Mouse (Mus musculus) kidney, adult 18-20 months (tissue): ENCODE measurements around the gene Ppip5k2.
A peak's percentile ranks its signal among the peaks of the same experiment; 100 is the strongest.

Experiments
- DNase-seq: peaks from one replicate; pipeline ENCODE4 v3.0.0; 2021

Gene Ppip5k2

DNA sequence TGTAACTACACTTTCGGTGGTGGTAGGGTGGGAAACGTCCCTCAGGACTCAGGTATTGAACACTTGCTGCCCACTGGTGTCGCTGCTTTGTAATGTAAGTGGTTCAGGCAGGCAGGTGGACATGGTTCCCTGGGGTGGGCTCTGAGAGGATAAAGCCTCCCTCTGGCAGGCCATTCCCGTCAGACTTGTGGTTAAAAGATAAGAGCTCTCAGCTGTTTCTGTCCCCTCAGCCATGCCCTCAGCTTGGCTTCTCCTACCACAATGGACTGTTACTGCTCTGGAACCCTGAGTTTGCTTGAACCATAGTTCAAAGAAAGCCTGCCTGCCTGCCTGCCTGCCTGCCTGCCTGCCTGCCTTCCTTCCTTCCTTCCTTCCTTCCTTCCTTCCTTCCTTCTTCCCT lies 15.8 kb downstream of the Ppip5k2 start:
- no peak for DNase-seq

DNA sequence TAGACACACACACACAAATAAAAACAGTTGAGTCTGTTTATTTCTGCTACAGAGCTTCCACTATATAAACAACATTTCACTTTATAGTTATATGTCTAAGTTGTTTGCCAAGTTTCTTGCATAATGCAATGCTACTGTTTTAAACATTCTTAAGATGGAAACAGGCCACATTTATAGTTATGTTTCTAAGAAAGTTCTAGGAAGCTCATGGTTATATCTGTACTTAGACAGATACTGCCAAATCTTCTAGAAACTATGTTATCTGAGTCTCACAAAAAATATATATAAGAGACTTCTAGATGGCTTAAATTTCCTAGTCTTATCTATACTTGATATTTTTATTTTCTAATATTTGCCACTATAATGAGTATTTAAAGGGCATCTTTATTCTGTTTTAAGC lies 17.0 kb downstream of the Ppip5k2 start:
- DNase-seq = no peak

DNA sequence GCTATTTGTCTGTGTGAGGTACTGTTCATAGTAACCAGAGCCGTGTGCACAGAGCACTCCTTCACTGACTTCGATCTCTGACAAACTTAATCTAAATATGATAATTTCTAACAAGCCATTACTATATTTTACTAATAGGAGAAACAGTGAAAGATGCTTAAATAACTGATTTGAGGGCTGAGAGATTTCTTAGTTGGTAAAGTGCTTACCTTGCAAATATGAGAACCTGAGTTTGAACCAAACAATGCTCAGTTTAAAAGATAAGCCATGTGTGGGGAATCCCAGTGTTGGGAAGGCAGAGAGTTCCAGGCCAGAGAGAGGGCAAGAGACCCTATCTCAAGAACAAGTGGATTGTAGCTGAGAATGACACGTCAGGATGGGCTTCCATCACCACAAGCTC lies 22.0 kb downstream of the Ppip5k2 start:
- DNase-seq = no peak

DNA sequence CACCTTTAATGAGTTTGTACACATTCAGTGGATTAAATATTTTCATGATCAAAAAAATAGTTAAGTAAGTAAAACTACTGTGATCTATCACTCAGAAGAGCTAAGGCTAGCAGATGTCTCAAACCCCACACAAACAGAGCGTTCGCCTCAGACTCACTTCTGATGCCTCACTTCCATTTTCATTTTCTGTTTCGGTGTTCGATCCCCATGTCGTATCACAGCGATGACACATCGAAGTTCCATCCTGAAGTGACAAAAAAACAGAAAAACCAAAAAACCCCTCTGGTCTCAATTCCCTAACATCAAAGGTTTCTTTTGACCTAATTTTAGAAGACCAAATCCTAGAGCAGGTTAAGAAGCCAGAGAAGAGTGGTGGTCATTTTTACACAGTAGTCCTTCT lies 23.9 kb downstream of the Ppip5k2 start:
- DNase-seq = no peak

DNA sequence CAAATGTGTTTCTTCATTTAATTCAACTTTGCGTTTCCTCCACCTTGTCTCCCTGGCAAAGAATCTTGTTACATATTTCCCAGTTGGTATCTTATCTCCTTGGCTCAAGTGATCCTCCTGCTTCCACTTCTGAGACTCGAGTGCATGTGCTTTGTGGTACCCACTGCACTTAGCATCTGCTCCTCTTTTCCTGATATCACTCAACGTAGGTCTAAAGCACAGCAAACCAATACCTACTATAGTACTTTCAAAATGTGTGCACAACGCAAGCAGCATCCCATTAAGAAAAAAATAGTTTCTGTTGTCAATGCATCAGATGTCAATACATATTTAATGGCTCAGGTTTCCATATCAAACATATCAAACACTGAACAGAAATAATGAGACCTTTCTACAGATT lies 24.5 kb downstream of the Ppip5k2 start:
- DNase-seq = no peak

DNA sequence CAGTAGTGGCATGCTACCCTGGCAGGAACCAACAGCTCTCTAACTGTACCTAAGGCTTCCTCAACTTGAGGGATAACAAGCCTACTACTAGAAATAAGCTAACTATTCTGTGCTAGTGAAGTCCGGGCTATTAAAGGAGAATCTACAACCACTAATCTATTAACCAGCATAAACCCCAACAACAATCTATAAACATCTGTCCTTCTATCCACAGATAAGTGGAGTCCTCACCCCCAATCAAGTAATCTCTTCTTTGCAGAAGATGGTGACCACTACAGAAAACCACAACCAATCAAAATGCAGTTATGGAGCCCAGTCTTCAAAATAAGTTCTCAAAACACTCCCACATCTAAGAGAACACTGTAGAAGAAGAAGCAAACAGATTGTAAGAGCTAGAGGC lies 27.1 kb downstream of the Ppip5k2 start:
- DNase-seq = no peak

DNA sequence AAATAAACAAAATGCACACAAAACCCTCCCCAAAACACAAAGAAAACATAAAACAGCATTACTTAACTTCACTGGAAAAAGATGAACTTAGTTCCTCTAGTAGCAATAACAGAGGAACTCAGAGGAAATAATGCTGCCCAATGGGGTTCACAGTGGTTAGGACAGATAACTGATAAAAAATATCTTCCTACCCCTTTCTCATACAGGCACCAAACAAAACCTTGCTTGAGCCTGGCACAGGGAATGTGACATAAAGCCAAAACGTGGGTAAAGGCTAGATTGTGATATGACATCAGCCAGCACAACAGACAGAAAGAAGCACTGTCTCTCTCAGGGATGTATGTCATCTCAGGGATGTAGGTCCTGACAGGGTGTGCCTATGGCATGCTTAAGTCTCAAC lies 40.9 kb downstream of the Ppip5k2 start:
- no peak for DNase-seq

DNA sequence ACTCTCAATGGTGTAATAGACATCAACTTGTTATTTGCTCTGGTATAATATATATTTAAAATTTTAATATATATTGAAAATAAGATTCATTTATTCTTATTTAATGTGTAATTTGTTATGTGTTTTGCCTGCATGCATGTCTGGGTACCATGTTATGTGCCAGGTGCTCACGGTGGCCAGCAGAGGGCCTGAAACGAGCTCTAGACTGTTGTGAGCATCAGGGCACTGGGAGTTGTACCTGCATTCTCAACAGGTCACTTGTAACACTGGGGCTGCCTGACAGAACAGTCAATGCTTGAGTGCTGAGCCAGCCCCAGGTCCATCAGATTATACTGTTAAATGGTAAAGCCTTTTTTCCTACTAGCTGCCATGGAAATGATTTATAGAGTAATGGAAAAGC lies 43.5 kb downstream of the Ppip5k2 start:
- no peak for DNase-seq

DNA sequence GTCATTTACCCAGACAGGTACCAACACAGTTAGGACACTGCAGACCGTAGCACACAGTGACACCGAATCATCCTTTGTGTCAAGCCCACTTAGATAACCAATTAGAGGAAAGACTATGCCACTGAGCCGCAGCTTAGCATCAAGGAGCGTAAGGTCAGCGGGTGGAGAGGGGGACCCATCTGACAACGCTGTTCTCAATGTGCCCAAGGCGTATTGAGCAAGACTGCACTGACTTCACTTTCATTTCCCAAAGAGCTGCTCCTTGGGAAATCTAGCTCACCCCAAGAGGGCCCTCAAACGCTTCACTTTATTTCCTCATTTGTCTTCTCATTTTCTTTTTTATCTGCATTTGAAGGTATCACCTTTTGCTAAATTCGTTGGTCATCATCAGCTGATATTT lies 51.8 kb downstream of the Ppip5k2 start:
- DNase-seq = no peak

DNA sequence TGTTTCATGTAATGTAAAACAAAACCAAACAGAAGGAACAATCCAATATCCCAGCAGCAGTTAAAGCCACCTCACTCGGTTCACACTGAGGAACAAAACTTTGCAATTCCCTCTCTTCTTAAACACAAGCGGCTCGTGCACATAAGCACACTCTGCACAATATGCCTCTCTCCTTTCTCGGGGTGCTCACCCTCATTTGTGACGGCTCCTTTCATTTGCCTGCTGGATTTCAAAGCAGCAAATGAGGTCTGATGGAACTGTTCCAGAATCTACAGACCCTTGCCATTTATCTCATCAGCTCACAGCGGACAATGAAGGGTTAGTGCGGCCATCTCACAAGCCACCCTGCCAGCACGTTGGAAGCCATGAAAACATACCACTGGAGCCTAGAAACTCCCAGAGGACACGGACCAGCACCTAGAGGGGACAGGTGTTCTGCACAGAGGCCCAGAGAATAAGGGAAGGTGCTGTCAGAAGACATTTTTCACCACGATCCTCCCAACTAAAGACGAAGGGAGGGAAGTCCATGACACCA lies 55.8 kb downstream of the Ppip5k2 start:
- no peak for DNase-seq

DNA sequence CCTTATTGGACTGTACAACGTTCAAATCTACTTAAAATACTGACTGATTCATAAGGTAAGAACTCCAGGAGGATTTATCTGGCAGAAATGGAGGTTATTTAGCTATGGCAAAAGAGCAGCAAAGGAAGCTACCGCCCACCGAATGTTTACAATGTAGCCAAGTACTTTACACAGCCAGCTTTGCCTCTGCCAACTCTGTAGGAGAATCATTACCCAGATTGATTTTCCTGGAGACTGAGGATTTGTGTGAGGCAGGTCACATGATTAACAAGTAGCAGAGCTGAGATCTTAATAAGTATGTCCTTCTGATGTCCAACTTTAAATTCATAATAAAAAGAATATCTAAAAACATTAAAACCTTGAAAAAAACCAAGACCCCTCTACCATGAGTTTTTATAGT lies 59.7 kb downstream of the Ppip5k2 start:
- DNase-seq = no peak

DNA sequence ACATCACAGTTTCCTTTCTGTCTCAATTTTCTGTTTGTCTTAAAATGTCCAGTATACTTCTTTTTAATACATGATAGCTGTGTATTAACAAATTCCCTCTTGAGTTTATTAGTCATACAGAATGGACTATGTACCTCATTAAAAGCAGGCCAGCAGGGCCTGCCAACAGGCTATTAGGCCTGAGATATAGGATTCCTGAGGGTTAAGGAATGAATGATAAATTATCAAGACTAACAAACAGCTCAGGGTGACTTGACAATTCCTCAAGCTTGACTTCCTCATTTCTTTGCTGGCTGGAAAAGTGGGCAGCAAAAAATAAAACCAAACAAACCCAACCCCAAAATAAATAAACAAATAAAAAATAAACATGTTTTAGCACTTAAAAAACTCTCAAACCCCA lies 64.8 kb downstream of the Ppip5k2 start:
- no peak for DNase-seq

DNA sequence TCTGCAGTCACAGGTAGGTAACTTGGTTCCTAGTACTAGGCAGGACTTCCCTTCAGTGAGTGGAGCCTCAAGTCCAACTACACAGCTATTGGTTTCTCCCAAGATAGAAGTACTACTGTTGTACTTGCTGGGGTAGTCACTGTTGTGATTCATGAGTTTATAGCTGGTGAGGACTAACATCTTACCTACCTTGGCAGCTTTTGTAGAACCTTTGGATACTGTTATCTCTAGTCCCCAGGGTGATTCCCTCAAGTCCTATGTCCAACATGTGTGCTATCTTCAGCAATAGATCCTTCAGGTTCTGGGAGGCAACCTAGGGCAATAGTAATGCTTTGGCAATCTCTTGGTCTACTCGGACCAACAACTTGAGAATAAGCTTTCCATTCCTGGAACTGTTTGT lies 65.6 kb downstream of the Ppip5k2 start:
- DNase-seq = no peak

DNA sequence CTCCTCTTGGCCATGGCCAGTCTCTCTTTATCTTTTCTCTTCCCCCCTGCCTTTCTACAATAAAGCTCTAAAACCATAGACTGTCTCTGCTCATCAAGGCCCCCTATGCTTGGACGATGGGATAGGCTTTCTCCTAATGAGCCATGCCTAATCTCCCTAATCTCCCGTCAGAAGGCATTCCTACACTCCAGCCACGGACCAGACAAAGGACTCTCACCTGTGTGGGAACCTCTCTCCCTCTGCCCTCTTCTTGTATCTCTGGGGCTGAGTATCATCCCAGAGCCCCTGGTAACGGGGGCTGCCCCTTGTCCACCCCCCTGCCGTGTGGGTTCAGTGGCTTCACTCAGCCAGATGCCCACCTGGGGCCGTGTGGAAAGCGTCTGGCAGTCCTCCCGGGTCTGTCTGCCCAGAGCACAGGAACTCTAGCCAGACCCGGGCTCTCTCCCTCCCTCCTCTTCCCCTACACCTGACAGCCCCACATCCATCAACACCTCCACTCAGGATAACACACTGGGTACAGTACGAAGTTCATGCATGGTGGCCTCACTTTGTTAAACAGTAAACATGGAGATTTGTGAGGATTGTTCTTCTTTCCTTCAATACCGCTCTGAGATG lies 71.1 kb downstream of the Ppip5k2 start:
- DNase-seq = peak; percentile 22

DNA sequence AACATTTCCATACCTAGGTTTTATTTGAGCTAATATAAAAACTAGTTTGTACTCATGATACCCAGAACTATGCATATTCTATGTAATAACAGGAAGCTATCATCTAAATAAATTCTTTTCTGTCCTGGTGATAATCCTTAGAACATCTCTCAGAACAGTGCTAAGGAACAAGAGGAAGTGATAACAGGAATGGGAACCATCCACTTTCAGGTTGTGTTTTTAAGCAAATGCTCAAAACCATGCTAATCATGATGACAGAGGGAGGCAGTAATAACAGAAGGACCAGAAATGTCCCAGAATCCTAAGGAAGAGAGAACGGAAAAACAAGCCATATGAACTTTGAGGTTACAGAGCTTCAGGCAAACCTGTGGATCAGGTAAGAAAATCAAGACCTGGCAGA lies 72.9 kb downstream of the Ppip5k2 start:
- no peak for DNase-seq

DNA sequence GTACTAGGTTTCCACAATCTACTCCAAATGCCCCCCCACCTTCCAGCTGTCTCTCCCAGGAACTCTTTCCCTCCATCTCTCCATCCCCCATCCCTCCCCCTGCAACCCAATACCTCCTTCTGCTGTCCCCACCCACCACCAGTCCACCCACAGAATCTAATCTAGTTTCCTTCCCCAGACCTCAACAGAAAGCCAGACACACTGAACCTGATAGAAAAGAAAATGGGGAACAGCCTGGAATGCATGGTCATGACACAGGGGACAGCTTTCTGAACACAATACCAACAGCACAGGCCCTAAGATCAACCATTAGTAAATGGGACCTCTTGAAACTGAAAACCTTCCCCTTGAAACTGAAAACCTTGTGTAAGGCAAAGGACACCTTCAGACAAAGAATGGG lies 76.4 kb downstream of the Ppip5k2 start:
- no peak for DNase-seq

DNA sequence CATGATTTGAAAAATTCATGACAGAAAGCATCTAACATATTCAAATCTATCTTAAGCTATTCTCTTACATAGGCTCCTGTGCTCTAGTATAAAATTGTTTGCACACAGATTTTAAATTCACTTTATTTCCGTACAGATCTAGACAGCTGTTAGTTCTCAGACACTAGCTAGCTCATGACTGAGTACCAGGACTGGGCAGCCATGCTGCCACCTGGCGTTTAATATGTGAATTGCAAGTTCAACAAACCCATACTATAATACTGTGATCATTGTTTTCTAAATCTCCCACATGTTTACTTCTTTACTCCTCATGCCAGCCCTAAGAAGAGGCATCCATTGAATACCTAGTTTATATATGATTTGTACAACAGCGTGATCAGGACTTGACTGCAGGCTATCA lies 81.5 kb downstream of the Ppip5k2 start:
- DNase-seq = peak; percentile 41

DNA sequence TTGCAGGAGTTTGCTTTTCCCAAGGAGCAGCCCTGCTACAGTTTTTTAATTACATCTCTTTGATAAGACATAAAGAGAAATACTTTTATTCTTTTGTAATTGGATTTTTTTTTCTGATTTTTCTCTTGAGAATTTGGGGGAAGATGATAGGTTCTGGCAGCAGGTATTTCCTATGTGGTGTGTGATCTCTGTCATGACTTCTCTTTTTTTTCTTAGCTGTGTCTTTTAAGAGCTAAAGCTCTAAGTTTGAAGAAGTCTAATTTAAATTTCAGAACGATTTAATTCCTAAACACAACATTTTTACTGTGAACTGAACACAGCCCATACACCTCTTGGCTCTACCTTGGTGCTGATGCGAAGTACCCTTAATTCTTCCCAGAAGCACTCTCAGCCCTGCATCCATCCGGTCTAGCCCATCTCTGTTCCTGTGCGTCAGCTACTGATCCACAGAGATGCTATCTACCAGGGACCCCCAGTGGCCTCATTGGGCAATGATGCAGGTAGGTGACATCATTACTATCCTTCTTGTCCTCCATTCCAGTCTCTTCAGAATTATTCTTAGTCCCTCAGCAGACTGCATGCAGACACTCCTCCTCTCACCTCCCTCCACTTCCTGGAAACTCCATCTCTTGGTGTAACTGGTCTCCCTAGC lies 93.6 kb downstream of the Ppip5k2 start:
- DNase-seq = no peak

DNA sequence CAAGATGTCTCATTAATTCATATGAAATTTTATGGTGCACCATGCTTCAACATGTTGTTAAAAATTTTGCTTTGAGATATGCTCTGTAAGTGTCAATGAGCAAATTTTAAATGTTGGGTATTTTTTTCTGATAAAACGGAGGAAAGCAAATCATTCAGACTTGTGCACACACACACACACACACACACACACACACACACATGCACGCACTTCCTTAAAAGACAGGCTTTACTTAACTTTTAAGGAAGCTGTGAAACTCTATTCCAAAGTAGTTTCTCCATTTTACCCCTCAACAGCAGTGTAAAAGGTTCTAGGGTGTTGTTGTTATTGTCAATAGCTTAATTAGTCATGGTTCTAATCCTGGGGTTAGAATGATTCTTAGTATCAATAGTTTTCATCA lies 94.1 kb downstream of the Ppip5k2 start:
- no peak for DNase-seq

DNA sequence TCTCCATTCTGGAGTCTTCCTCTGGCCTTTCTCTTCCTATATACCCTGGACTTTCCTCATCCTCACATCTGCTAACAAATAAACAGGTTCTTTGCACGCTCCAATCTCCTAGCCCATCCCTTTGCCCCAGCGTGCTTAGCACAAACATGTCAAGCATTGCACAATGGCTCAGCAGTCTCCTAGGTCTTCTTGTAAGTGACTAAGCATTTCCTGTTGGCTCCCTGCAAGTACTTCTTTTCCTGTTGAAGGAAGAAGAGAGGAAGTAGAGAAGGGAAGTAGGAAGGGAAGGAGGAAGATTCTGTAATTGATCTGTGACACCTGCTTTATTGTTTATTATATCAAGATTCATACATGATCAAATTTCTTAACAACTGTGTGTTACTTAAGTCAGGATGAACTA lies 97.4 kb downstream of the Ppip5k2 start:
- no peak for DNase-seq

DNA sequence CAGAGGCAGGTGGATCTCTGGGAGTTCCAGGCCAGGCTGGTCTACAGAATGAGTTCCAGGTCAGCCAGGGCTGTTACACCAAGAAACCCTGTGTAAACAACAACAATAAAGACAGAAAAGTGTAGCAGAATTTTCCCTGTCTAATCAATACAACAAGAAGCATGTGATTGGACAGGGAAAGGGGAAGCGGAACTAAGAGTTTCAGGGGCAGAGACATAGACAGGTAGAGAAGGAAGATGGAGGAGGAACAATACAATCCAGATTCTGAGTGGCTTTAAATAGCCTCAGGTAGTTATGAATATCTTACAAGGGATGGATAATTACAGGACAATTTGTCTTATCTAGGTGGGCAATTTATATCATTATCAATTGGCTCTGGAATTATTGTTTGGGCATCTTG lies 102.9 kb downstream of the Ppip5k2 start:
- DNase-seq = no peak

DNA sequence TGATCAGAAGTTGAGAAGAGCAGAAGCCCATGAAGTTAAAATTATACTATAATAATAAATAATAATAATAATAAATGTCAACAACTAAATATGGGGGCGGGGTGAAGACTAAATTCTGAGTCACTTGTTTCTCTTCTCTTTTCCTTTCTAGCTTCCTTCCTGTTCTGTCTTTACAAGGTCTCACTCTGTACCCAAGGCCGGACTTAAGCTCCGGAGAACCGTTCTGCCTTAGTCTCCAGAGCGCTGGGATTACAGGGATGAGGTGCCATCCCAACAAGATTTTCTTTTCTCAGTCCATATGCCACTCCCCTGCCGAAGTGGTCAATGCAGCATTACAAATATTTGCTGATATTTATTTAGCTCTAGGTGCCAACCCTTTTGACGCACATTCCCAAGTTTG lies 107.9 kb downstream of the Ppip5k2 start:
- DNase-seq = no peak

DNA sequence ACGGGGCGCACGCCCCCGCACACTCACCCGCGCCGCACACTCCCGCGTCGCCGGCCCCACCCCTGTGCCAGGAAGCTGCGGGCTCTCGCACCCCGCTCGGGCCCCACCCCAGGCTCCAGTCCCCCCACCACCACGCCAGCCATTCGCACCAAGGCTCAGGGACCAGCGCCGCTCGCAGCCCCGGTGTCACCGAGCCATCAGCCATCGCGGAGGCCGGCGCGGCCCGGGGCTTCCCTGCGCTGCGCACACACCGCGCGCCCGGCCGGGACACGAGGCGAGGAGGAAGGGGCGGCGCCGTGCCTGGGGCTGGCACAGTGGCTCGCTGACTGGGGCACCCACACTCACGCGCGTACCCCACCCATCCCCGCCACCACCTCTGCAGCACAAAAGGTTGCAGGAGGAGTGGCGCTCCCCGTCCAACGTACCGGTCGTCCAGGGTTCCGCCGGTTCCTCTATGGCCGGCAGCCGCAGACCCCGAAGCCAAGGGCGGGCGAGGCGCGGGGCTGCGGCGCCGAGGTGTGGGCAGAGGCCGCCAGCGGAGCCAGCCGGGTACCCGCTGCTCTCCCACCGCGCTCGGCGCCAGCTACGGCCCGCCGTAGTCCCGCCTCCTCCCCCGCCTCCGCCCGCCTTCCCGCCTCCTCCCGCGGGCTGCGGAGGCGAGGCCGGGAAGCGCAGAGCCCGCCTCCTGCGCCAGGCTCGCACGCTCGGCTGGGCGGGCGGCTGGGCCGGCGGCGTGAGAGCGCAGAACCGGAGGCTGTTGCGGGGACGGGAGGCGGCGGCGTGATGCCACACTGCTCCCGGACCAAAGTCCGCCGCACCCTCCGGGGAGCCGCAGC lies 108.6 kb downstream of the Ppip5k2 start, which contains the start of gene D1Ertd622e:
Gene D1Ertd622e (minus strand): TSS at position 669 of the 836 bp plus-strand sequence.
- peak; percentile 87 for DNase-seq
